Mouse (Mus musculus): ENCODE data around the gene Slc4a8.

DNA sequence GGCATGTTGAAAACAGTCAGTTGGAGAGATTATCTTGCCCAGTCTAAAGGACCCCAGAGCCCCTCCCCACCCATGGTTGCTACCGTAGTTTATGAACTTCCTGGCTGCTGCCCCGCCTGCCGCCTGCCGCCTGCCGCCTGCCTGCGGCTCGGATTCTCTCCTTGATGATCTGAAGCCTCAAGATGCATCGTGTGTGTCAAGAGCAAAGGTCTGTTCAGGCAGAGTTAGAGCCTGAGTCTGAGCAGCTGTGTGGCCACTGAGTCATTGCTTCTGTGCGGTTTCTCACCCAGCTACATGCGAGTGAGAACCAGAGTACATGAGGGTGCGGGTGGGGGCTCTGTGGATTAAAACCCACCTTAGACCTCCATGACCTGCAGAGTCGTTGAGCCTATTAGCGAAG lies 39.4 kb downstream of the Slc4a8 start:
- TF ChIP-seq POLR2A (IDR thresholded peaks at IDR 0.05; ENCODE audit: low read depth, low read length): no peak
- TF ChIP-seq CTCF (IDR thresholded peaks at IDR 0.05; ENCODE audit: extremely low read depth, insufficient read depth, insufficient read length, insufficient replicate concordance): no peak
